Mouse (Mus musculus) embryo, embryonic 11.5 days (tissue): ENCODE measurements around the gene Sun1.

Experiments
- DNase-seq: peaks from one replicate; pipeline ENCODE4 v3.0.0-alpha.2; 2012; ENCODE audit warnings: low read depth, low spot score

Gene Sun1

DNA sequence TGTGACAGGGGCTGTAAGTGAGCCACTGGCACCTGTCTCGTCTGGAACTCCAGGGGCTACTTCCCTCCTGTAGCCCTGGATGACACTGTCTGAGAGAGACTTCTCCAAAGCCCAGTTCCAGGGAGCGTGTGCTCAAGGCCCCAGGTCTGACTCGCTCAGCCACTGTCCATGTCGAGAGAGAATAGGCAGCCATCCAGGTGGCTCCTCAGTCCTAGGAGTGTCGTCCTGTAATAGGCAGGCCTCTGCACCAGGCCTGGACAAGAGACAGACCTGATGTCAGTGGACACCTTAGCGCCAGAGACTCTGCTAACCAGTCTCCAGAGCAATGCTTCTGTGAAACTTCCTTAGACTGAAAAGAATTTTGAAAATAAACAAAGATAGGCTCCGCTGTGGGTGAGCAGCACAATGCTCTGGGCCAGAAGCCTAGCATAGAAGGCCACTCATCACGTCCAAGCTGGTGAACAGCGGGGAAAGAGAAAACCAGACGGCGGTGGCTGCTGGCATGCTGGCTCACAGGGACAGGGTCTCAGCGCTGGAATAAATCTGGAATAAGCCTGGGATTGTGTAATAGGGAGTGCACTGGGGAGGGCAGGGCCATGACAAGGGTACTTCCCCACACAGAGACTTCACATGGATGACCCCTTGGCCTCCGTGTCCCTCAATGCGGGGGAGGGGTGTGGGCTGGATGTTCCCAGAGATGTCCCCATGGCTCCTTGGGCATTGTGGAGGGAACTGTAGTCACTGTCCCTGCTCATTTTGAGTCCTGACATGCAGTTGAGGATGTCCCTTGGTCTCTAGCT lies 85.9 kb downstream of the Sun1 start:
- no peak for DNase-seq

- DNase-seq, result no peak
Measured at GRCm38 (mm10) chr5:139287099-139287498, 86.7 kb downstream of the Sun1 start.

GRCm38 (mm10) chr5:139287787-139288186 lies 87.3 kb downstream of the Sun1 start:
- DNase-seq, result no peak

GRCm38 (mm10) chr5:139288591-139288990 lies 88.2 kb downstream of the Sun1 start:
- DNase-seq, result no peak

DNA sequence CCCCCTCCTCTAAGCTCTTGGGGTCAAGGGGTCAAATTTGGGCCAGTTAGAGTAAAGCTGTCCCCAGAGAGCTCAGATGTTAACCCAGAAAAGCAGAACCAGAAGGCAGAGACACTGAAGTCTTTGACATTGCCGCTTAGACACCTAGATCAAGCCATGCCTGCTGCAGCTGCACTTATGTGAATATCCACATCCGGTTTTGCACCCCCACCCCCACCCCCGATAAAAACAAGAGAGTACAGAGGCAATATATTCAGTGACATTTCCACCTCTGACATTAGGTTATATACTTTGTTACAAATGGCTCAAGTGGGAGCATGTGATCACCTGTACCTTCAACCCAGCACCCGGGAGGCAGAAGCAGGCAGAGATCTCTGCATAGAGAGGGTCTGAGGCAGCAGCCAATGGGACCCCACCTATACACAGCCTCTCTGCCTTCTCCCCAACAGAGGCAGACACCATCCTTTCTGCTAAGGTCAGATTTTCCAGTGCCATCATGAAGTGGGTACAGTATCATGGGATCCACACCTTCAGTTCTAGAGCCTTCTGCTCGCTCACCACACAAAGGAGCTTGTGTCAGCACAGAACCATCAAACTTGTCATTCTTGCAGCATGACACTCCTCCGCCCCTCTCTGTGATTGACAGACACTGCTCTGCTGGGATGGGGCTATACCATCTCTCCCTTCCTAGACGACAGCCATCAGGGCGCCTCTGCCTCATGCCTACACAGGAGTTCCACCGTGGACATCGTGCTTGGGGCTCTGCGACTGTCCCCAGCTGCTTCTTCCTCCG lies 90.2 kb downstream of the Sun1 start:
- DNase-seq, result no peak

GRCm38 (mm10) chr5:139291811-139292560 lies 91.5 kb downstream of the Sun1 start:
- DNase-seq, result no peak

DNA sequence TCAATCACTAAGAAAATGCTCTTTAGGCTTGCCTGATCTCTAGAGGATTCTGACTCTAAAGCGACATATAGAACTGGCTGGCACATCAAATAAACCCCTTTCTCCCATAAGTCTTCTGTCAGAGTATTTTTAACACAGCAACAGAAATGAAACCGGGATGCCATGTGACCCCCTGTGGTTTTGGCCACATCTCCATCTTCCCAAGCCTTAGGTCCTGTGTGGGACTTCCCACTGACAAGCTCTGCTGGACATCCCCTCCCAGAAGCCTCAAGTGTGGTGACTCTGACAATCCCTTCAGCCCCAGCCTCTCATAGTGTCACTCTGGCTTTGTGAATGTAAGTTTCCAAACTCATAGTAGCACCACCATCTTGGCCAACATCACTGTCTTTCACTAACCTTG lies 93.7 kb downstream of the Sun1 start:
- DNase-seq, result no peak

- DNase-seq, result no peak
Measured at GRCm38 (mm10) chr5:139297092-139297491, 96.7 kb downstream of the Sun1 start.

- no peak for DNase-seq
Measured at GRCm38 (mm10) chr5:139297745-139298144, 97.3 kb downstream of the Sun1 start.
